Mouse (Mus musculus) CH12F3 (cell line): ENCODE data around the gene Egfr.

ENCODE experiments used
- in situ Hi-C: fragments of 300-500 bp; cut with MboI; formaldehyde crosslinking; loops from 2 replicates; pipeline ENCODE4 v1.14.3; 2020; ENCODE audit warnings: low sequenced_read_pairs

Egfr gene

DNA sequence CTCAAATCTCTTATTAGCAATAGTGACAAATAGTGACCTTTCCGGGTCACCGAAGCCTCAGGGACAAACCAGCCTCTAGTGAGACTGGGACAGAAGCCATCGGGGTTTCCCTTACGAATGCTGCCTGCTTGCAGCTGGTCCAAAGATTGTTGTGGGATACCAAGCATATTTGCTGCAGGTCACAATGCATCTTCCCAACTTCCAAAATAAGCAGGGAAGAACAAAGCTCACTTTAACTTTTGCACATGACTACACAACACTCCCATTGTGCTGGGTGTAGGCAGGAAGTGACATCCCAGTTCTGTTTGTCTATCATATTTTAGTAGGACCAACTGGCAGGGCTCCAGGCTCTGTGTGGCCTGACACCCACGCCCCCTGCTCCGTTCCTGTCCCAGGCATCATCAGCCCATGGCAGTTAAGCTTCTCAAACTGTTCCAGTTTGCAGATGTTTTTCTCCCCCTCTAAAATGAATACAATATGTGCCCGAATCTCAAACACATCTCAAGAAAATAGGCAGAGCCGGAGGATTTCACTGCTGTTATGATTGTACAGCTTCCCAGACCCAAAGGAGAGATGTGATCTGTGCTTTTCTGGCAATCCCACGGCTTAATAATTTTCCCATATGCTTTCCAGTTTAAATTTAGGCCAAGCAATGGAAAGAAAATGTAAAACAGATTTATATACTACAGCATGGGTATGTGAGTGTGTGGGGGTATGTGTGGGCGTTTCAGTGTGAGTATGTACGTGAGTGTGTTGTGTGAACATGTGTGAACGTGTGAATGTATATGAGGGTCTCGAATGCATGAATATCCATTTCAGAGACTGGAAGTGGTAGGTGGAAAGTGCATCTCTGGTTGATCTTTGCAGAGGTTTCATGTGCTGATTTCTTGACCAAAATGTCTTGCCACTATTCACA, 143.7 kb downstream of the Egfr start:
- in situ Hi-C loops, result no loop called here

DNA sequence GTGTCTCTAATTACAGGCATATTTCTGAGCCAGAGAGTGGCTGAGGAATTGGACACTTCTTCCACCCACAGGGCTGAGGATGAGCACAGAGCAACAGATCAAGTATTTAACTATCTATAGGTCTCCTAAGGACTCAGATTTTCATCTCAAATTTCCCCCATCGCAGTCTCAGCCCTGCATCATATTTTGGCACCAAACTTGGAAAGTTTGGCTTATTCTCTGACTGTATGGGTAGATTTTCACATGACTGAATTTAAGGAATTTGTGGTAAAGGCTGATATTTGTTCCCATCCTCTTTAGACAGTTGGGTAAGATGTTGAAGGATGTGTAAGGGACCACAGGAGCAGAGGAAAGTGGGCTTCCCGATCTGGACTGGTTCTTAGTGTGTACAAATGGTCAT, 145.7 kb downstream of the Egfr start:
- in situ Hi-C loops, result no loop called here

DNA sequence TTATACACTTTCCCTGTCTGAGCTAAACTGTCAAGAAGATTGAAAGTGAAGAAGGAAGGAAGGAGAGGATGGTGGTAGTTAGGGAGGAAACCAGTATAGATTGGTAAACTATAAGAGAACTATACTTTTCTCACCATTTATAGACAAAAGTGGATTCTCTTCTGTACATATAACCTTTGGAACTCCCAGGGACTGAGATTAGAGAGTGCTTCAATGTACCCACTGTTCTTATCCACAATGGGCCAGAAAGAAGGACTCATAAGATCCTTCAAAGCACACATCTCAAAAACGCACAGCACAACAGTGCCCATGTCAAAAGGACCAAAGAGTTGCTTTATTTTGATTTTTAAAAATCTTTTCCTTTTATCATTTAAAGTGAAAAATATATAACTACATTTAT, 148.2 kb downstream of the Egfr start:
- in situ Hi-C loops, result no loop called here

DNA sequence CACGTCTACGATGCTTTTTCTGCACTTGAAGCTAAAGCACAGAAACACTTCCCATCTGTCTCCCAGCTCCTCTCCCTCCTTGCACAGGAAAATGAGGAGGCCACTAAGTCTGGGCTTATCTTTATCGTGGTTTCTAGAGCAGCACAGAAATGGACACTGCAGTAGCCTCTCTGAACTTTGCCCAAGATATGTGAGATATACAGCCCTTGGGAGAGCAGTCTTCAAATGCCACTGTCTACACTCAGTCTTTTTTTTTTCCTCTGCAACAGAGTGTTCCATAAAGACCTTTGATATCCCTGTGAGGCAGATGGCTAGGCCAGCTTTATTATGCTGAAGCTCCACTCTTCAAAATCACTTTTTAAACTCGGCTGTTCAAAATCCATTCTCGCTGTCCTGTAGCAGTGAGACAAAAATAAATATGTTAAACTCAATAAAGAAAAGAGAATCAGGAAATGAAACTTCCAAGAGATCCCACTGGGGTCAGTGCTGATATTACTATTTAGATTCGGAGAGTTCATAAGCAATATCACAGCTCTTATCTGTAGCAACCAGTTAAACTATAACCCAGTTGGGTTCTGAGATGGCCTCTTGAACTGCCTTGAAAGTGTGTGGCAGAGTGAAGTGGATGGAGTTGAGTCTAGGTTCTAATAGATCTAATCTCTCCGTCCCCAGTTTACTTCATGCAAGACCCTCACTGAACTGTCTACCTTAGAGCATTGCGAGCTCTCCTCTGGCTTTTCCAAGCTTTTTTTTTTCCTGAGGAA, 148.8 kb downstream of the Egfr start:
- in situ Hi-C loops, result no loop called here

DNA sequence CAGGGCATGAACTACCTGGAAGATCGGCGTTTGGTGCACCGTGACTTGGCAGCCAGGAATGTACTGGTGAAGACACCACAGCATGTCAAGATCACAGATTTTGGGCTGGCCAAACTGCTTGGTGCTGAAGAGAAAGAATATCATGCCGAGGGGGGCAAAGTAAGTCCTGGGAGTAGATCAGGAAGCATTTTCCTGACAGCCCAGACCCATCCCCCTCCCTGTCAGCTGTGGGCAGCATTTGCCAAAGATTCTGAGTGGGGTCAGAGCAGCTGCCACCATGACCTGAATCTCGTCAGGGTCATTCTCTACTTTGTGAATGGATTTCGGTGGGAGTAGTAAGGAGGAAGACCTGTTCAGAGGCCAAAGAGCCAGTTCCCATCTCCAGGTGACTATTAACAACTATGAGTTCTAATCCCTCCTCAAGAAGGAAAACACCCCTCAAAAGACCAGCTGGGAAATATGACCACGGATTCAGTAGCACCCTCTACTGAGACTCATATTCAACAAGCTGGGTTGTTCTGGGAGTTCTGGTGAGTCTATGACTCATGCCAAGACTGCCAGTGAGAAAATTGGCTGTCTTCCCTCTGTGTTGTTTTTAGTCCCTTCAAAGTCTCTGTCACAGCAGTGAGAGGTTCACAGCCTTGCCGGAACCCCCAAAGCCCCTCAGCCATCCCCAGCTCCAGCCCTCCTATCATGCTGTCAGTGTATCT, 152.5 kb downstream of the Egfr start:
- in situ Hi-C loops, result no loop called here

DNA sequence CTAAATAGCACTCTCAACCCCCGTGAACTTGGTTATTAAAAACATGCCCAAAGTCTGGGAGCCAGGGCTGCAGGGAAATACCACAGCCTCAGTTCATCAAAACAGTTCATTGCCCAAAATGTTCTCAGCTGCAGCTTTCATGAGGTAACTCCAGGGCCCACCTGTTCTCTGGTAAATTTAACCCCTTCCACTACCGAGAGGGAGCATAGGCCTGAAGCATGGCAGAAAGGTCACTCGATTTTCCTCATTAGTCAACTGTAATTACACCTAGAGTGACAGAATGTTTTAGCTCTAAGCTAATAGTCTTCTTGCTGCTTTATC, 153.0 kb downstream of the Egfr start:
- in situ Hi-C loops, result no loop called here

DNA sequence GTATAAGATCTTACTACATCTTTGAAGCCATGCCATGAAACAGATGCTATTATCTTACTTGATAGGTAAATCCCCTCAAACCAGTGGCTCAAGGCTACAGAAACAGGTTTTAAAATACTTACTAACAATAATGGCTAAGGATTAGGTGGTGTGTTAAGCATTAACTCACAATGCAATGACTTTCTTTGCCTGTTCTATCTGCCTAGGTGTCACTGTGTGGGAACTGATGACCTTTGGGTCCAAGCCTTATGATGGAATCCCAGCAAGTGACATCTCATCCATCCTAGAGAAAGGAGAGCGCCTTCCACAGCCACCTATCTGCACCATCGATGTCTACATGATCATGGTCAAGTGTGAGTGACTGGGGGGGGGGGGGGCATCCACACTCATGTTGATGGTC, 154.5 kb downstream of the Egfr start:
- in situ Hi-C loops, result no loop called here

DNA sequence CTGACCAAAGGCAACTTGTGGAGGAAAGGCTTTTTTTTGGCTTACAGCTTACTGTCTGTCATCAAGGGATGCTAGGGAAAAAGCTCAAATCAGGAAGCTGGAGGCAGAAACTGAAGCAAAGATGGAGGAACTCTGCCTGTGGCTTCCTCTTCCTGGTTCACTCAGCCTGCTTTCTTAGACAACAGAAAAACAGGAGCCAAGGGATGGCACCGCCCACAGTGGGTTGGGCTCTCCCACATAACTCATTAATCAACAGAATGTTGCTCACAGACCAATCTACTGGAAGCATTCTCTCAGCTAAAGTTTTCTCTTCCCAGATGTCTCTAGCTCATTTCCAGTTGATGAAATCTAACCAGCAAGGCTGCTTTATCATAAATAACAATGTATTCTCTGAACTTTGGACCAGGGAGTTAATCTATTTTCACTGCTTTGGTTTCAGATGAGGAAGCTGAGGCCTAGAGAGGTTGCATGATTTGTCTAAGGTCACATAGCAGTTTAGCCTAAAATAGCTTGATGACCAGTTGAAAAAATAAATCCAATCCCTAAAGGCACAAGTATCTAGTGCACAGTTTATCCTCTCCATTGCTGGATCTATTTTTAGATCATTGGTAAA, 155.6 kb downstream of the Egfr start:
- in situ Hi-C loops, result no loop called here

DNA sequence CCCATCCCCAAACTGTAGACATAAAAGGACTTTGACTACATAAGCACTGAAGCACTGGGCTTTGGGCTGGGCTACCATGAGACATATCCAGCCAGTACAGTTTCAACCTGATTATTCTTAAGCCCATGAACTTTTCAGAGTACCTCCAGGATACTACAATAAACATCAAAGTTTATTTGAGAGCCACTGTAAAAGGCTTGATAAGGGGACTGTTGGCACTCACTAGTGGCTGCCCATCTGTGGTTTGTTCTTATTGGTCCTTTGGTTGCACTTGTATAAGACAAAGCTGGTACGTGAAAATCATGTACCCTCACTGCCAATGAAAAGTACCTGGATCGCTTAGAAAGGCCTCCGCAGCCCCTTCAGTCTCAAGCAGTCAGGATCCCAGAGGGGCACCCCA, 162.8 kb downstream of the Egfr start:
- in situ Hi-C loops, result no loop called here

DNA sequence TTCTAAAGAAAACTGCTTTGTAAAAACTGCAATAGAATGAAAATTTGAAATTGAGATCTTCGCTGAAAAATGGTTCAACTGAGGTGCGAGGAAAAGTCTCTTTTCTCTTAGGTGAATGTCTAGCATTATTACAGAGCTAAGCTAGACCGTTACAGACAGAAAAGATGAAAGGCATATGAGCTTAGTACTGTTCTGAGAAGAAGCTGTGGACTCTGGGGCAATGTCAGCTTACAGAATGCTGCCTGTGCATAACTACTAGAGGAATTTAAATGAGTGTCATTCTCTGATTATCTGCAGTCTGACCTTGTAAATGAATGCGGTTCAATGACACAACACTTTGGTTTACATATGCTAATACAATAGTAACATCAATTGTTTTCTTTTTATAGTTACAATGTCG, 163.8 kb downstream of the Egfr start:
- in situ Hi-C loops, result no loop called here

DNA sequence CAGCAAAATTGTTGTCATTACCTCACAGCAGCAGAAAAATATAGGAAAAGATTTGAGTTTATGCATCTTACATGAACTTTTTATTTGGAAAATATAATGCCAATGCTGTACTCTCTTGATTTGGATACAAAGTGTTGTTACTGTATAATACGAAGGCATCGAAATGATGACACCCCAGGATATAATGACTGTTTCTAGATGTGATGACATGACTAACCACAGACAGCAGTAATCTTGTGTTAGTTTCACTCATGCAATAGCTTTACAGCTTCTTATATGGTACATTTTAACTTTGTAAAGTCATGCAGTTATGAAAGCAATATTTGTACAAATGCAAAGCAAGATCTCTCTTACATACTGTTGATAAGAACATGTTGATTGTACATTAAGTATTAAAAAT, 165.5 kb downstream of the Egfr start:
- in situ Hi-C loops, result no loop called here

DNA sequence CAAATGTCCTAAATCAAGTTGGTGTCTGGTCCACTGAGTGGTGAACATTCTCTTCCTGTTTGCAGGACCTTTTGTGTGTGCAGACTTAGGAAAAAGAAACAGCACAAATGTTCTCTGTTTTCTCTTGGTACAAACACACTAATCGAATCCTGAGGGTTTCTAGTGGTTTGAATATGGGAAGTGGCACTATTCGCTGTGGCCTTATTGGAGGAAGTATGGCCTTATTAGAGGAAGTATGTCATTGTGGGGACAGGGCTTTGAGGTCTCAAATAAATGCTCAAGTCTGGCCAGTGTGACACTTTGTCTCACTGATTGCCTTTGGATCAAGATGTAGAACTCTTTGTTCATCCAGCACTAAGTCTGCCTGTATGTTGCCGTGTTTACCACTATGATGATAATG, 180.2 kb downstream of the Egfr start:
- in situ Hi-C loops, result no loop called here

DNA sequence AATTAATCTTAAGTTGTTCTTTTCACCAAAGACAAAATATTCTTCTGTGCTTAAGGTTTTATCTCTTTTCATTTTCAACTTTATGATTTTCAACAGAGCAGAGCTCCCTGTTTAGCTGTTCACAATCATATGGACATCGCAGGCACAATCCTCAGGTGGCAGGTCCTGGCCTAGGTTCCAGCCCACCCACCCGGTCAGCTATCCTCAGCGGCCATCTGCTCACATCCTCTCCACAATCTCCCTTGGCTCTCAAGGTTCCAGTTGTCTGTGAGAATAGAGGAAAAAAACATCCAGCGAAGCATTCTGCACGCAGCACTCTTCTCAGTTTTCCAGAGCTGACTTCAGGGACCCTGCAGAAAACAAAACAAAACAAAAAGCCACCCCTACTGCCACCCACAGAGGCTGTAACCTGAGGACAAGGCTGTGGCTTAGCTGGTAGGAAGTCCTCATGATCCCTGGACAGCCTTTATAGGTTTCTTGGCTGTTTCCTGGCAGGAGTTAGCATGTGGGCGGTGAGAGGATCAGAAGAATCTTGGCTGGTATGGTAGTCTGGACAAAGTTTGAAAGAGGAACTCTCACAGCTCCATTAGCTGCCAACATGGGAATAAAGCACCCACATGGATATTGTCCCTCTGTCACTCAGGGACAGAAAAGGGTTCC, 183.7 kb downstream of the Egfr start:
- in situ Hi-C loops, result no loop called here

DNA sequence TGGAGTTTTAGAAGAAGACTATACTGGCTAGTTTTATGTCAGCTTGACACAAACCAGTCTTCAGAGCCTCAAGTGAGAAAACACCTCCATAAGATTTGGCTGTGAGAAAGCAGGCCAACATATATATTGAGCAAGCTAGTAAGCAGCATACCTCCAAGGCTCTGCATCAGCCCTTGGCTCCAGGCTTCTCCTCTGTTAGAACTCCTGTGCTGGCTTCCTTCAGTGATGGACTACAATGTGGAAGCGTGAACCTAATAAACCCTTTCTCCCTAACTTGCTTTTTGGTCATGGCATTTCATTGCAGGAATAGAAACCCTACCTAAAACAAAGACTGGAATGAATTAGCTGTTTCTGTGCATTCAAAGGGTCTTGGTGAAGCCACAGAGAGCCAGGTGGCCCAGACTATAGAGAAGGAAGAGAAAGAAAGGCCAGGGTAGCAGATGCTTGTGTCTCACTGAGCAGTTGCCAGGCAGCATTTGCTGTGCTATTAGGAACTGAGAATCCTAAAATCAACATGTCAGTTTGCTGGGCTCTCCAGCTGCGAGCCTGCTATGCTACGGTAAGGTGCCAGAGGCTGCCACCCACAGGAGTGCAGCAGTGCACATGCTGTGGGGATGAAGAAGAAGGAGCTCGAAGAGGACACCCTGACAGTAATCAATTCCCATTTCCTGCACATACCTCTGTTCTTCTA, 189.2 kb downstream of the Egfr start:
- in situ Hi-C loops, result no loop called here

DNA sequence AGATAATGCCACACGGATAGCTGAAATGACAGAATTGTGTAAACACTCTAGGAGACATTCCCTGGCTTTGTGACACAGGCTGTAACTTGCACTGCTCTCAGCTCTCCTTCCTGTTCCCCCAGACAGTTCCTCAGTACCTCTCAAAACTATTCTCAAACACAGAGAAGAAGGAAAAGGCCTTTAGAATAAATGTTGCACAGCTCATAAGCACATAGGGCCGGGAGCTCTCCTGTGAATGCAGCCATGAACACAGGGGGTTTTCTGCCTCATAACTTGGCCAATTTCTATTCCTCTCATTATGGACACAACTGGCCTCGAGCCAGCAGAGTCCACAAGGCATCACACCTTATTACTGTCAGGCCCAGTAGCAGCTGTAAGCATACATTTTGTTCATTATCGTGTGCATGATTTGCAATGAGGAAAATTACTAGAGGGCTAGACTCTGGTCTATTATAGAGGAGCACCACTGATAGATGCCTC, 190.0 kb downstream of the Egfr start:
- in situ Hi-C loops, result no loop called here

DNA sequence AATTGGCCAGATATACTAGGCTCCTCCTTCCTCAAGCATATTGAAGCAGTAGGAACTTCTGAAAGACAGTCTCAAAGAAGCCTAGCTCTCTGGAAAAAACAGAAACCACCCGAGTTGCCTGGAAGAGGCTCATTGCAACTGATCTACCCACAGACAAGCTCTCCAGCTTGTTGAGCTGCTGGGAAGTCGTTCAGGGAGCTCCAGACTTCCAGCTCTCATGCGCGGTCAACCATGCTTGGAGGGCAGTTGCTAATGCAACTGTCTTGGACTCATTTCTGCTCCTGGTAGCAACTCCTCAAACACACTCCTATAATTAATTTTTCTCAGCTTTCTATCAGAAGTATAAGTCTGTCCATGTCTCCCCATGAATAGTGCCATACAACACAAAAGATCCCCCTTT, 191.0 kb downstream of the Egfr start:
- in situ Hi-C loops, result no loop called here

DNA sequence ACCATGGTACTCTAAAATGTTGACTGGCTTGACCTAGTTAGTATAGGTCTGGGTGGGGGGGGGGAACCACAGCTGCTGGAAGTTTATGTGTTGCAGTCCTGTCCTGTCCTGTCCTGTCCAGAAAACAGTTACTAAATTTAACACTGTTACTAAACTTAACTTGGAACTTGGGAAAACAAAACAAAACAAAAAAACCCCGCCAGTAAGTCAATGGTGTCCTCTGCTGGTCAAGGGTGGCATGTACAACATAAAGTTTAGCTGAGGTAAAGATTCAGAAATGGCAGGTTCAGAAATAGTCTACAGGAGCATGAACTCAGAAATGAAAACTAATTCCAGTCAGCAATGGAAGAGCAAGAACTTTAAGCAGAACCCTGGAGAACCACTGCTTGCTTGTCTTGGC, 196.8 kb downstream of the Egfr start:
- in situ Hi-C loops, result loop anchor here (5.0 kb wide), 1 partner anchor 416 kb away; no protein-coding TSS in a partner anchor

DNA sequence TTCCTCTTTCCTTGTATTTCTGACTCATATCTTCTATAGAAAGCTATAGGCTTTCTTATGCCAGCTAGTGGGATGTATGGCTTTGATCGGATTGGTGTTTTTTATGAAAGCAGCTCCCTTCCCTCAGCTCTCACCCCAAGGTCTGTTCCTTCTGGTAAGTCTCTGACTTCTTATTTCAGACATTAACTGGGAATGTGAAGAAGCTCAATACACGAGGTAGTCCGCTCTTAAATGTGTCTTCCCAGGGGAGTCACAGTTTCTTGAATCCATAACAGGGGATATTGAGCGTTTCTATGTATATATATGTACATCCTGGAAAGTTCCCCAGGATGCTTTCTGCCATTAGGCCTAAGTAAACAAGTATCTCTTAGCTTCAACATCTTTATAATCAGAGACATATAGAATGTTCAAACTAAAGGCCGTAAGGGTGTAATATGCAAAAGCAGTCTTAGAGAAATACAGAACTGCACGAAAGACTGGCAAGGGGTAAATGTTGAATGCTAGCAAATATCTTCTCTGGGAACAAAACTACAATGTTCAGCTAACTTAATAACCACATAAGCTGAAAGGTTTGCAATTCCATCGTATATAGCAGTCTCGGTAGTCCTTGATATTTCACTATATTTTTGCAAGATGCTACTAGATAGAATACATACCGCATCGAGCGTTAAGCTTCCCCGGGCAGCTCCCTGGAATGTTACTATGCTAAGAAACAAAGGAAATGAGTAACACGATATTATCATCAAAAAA, 198.4 kb downstream of the Egfr start:
- in situ Hi-C loops, result no loop called here
